Mouse (Mus musculus): Measurements from ENCODE around the gene Mtmr11.
"Not testable (repeated sequence)": the region's sequence is repeated elsewhere in the genome, so short reads cannot be mapped to it uniquely, and the experiment has no call there.

Gene Mtmr11

GRCm38 (mm10) chr3:96172197-96173178 lies 10.7 kb downstream of the Mtmr11 start, which contains the start of gene Sf3b4:
TSS of gene Sf3b4 (plus strand) at chr3:96172332.
- DNase-seq = peak; percentile 89 to 90

GRCm38 (mm10) chr3:96173185-96173584 lies 11.4 kb downstream of the Mtmr11 start:
- no peak for DNase-seq

GRCm38 (mm10) chr3:96174042-96174441 lies 12.2 kb downstream of the Mtmr11 start:
- DNase-seq = not testable (repeated sequence)

GRCm38 (mm10) chr3:96175251-96175650 lies 13.4 kb downstream of the Mtmr11 start:
- DNase-seq = no peak

GRCm38 (mm10) chr3:96178427-96178826 lies 16.6 kb downstream of the Mtmr11 start:
- DNase-seq = no peak

- DNase-seq = no peak
These were observed 17.1 kb downstream of the Mtmr11 start for GRCm38 (mm10) chr3:96178902-96179301.

GRCm38 (mm10) chr3:96179531-96179930 lies 17.7 kb downstream of the Mtmr11 start:
- DNase-seq = peak in 1 of 2 experiments; percentile 44

GRCm38 (mm10) chr3:96180727-96181477 lies 19.1 kb downstream of the Mtmr11 start, which contains the start of gene Sv2a:
TSS of gene Sv2a (plus strand) at chr3:96181151.
- DNase-seq = peak; percentile 54 to 74

- DNase-seq = no peak
These were observed 19.9 kb downstream of the Mtmr11 start for GRCm38 (mm10) chr3:96181510-96182381.

- peak; percentile 18 to 37 for DNase-seq
These were observed 20.6 kb downstream of the Mtmr11 start for GRCm38 (mm10) chr3:96182382-96182776.

GRCm38 (mm10) chr3:96192977-96193376 lies 31.2 kb downstream of the Mtmr11 start:
- DNase-seq = no peak

GRCm38 (mm10) chr3:96194966-96195365 lies 33.2 kb downstream of the Mtmr11 start:
- DNase-seq = no peak

GRCm38 (mm10) chr3:96195616-96196313 lies 34.0 kb downstream of the Mtmr11 start:
- DNase-seq = peak in 1 of 2 experiments; percentile 29

- no peak for DNase-seq
These were observed 34.8 kb downstream of the Mtmr11 start for GRCm38 (mm10) chr3:96196437-96197128.

- DNase-seq = peak; percentile 93 to 94
These were observed 35.4 kb downstream of the Mtmr11 start for GRCm38 (mm10) chr3:96197129-96197749.

GRCm38 (mm10) chr3:96198181-96198580 lies 36.4 kb downstream of the Mtmr11 start:
- no peak for DNase-seq

GRCm38 (mm10) chr3:96198601-96199251 lies 36.9 kb downstream of the Mtmr11 start:
- not testable (repeated sequence) for DNase-seq

GRCm38 (mm10) chr3:96199731-96200130 lies 37.9 kb downstream of the Mtmr11 start:
- DNase-seq = no peak

GRCm38 (mm10) chr3:96207819-96208218 lies 46.0 kb downstream of the Mtmr11 start:
- no peak for DNase-seq

- DNase-seq = peak in 1 of 2 experiments; percentile 56
These were observed 47.4 kb downstream of the Mtmr11 start for GRCm38 (mm10) chr3:96209242-96209641.

Data from kidney, postnatal 36 days (tissue).